Mouse (Mus musculus): ENCODE results near the gene Snx3.

GRCm38 (mm10) chr10:42480719-42481118 lies 21.1 kb upstream of the Snx3 start:
- TF ChIP-seq CTCF (IDR thresholded peaks at IDR 0.05; ENCODE audit: extremely low read depth, insufficient read length, insufficient replicate concordance, low read depth, low read length) = no peak
- TF ChIP-seq POLR2A (IDR thresholded peaks at IDR 0.05; ENCODE audit: low read depth, low read length) = no peak
